Mouse (Mus musculus) midbrain, embryonic 11.5 days (tissue): ENCODE measurements at regions not wholly inside any gene's neighbourhood (a gene's known extent, or its start where the extent isn't known, plus 50 kb on each side); places are given as distances from the start of the nearest gene placed in this dataset.

Experiments used
- ATAC-seq: fragments of 200-750 bp; cut with Nextera tagmentation; 2 replicates; pipeline ENCODE4 v1.8.0; 2017; ENCODE audit warnings: moderate TSS enrichment, moderate library complexity; ENCODE audit not compliant: low FRiP score
- DNase-seq: peaks from one replicate; pipeline ENCODE4 v3.0.0; 2015; ENCODE audit warnings: low spot score; ENCODE audit errors: missing footprints
- H3K27ac ChIP-seq: fragments of 300-500 bp; sonication (generic); 2 replicates; pipeline ENCODE4 v1.5.1; 2014; ENCODE audit warnings: low read depth, low read length
- H3K27me3 ChIP-seq: fragments of 300-500 bp; sonication (generic); 2 replicates; pipeline ENCODE4 v1.6.1; 2014; ENCODE audit warnings: mild to moderate bottlenecking, low read length, moderate library complexity, mixed read lengths; ENCODE audit not compliant: control insufficient read depth, insufficient read depth
- H3K36me3 ChIP-seq: fragments of 300-500 bp; sonication (generic); 2 replicates; pipeline ENCODE4 v1.6.1; 2014; ENCODE audit warnings: mild to moderate bottlenecking, low read length, moderate library complexity, mixed read lengths; ENCODE audit not compliant: control insufficient read depth, insufficient read depth
- H3K4me1 ChIP-seq: fragments of 300-500 bp; sonication (generic); 2 replicates; pipeline ENCODE4 v1.6.1; 2014; ENCODE audit warnings: low read length; ENCODE audit not compliant: control insufficient read depth, insufficient read depth
- H3K4me2 ChIP-seq: fragments of 300-500 bp; sonication (generic); 2 replicates; pipeline ENCODE4 v1.6.1; 2014; ENCODE audit warnings: mild to moderate bottlenecking, moderate library complexity
- H3K4me3 ChIP-seq: fragments of 300-500 bp; sonication (generic); 2 replicates; pipeline ENCODE4 v1.5.1; 2014; ENCODE audit warnings: low read depth, low read length
- H3K9ac ChIP-seq: fragments of 300-500 bp; sonication (generic); 2 replicates; pipeline ENCODE4 v1.6.1; 2014; ENCODE audit warnings: low read length
- H3K9me3 ChIP-seq: fragments of 300-500 bp; sonication (generic); 2 replicates; pipeline ENCODE4 v1.6.1; 2016; ENCODE audit warnings: low read length; ENCODE audit not compliant: control insufficient read depth
- WGBS: fragments of 180-500 bp; shearing (Covaris S2); extraction: QIAGEN DNeasy Blood & Tissue Kit; methylation state at CpG from one replicate; pipeline ENCODE4 v1.1.7; 2014; 5-methylcytosine and 5-hydroxymethylcytosine counted together

DNA sequence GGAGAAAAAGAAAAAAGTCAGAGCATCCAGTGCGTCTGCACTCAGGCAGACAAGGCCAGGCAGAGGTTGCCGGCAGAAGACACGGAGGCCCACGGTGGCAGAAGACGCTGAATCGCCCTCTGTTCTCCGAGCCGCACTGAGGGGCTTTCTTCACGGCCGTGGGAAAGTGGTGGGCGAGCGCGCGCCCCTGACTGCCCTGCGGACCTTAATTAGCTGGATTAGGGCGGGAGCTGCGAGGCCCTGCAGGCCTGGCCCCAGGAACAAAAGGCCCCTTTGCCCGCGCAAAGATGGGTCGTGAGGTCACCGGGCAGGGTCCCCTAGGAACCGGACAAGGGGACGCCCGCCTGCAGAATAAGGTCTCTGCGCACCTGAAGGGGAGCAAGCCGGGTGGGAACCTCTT, 120.6 kb downstream of the Zfp36l2 start:
- Histone ChIP-seq H3K36me3 (no peaks in the 10 kb centered on the region), H3K27me3 (no peaks in the 10 kb centered on the region), H3K27ac (no peak overlapping the region), H3K9me3 (no peaks in the 10 kb centered on the region), H3K4me3 (no peak overlapping the region), H3K4me2 (0 out of 2 replicates have a peak overlapping the region, but pooled peaks have one; percentile 4), H3K9ac (peak overlapping the region; percentile 24; the same call in 1 of the 2 replicates), H3K4me1 (peaks cover 4% of the 10 kb centered on the region)
- DNase-seq (no peak), ATAC-seq (0 out of 2 replicates have a peak, but pooled peaks have one; percentile 19)
- 27% methylated on average over 26 of the region's 26 CpGs for WGBS

GRCm38 (mm10) chr17:84063791-84064190, 124.0 kb downstream of the Zfp36l2 start:
- Histone ChIP-seq H3K27me3 (no peaks in the 10 kb centered on the region), H3K4me2 (no peak overlapping the region), H3K9me3 (no peaks in the 10 kb centered on the region), H3K4me3 (no peak overlapping the region), H3K27ac (no peak overlapping the region), H3K4me1 (peaks cover 14% of the 10 kb centered on the region), H3K9ac (no peak overlapping the region), H3K36me3 (no peaks in the 10 kb centered on the region)
- DNase-seq, result no peak
- ATAC-seq, result no peak
- 43% methylated on average over 7 of the region's 7 CpGs for WGBS

DNA sequence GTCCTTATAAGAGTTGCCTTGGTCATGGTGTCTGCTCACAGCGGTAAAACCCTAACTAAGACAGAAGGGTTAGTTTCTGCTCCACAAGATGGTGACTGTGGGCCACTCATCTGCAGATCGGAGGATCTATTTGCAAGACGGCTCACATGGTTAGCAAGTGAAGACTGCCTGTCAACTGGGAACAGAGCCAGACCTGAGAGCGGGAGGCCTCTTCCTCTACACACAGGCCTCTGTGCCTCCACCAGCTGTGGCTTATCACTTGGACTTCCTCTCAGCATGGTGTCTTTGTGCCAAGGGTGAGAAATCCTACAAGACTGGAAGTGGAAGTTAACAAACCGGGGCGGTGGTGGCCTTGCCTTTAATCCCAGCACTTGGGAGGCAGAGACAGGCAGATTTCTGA, 126.1 kb downstream of the Zfp36l2 start:
- ATAC-seq (no peak), DNase-seq (no peak)
- Histone ChIP-seq H3K9me3 (no peaks in the 10 kb centered on the region), H3K27me3 (no peaks in the 10 kb centered on the region), H3K4me3 (no peak overlapping the region), H3K4me1 (peaks cover 11% of the 10 kb centered on the region), H3K4me2 (no peak overlapping the region), H3K9ac (no peak overlapping the region), H3K36me3 (no peaks in the 10 kb centered on the region), H3K27ac (no peak overlapping the region)
- 92% methylated on average over 6 of the region's 6 CpGs for WGBS

DNA sequence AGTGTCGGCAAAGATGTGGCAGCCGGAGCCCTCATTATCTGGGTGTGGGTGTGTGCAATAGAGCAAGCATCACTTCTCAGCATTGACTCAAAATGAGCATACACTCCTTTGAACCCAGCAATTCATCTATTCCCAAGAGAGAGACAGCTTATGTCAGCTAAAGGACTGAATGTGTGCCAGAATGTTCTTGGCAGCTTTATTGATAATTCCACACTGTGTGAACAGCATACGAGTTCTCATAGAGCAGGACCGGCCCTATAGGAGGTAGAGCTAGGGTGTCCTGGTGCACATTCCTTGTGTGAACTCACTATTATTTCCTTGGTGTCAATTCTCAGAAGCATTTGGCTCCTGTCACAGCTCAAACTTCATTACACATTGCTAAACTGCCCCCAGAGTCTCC, 131.3 kb downstream of the Zfp36l2 start:
- 96% methylated on average over 4 of the region's 4 CpGs for WGBS
- H3K4me1 ChIP-seq, result peaks cover 11% of the 10 kb centered on the region
- ATAC-seq (no peak), DNase-seq (no peak)
- no peak overlapping the region for H3K9ac ChIP-seq
- H3K27ac ChIP-seq, result no peak overlapping the region
- H3K4me3 ChIP-seq, result no peak overlapping the region
- H3K36me3 ChIP-seq, result no peaks in the 10 kb centered on the region
- no peak overlapping the region for H3K4me2 ChIP-seq
- no peaks in the 10 kb centered on the region for H3K27me3 ChIP-seq
- no peaks in the 10 kb centered on the region for H3K9me3 ChIP-seq

- WGBS, result 83% methylated on average over 8 of the region's 8 CpGs
- H3K4me1 ChIP-seq, result no peaks in the 10 kb centered on the region
- H3K27ac ChIP-seq, result no peak overlapping the region
- ATAC-seq (no peak), DNase-seq (no peak)
- no peaks in the 10 kb centered on the region for H3K27me3 ChIP-seq
- H3K9ac ChIP-seq, result no peak overlapping the region
- H3K36me3 ChIP-seq, result no peaks in the 10 kb centered on the region
- no peak overlapping the region for H3K4me2 ChIP-seq
- H3K4me3 ChIP-seq, result no peak overlapping the region
- peaks cover 5% of the 10 kb centered on the region; the same call in 1 of the 2 replicates for H3K9me3 ChIP-seq
Measured at GRCm38 (mm10) chr17:84052437-84052836, 135.3 kb downstream of the Zfp36l2 start.

GRCm38 (mm10) chr17:84051212-84051611, 136.5 kb downstream of the Zfp36l2 start:
- Histone ChIP-seq H3K36me3 (no peaks in the 10 kb centered on the region), H3K27ac (no peak overlapping the region), H3K4me2 (no peak overlapping the region), H3K27me3 (no peaks in the 10 kb centered on the region), H3K4me3 (no peak overlapping the region), H3K9me3 (peaks cover 6% of the 10 kb centered on the region; the same call in 1 of the 2 replicates), H3K9ac (no peak overlapping the region), H3K4me1 (no peaks in the 10 kb centered on the region)
- no peak for DNase-seq
- ATAC-seq, result no peak
- 86% methylated on average over 9 of the region's 9 CpGs for WGBS

DNA sequence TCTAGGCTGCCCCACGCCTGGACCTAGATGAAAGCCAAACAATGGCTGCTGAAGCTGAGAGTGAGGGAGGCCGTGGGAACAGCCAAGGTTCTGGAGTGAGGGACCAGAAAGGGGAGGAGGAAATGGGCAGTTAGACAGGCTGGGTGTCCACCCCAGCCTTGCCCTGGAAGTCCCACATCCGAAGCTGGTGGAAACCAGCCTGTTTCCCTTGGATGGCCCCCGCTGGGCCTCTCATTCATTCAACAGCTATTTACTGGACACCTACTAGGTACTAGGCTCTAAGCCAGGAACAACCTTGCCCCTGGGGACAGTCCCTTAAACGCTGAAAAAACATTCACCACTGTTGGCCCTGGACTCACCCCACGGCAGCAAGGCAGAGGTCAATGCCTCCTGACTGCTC, 139.2 kb downstream of the Zfp36l2 start:
- no peaks in the 10 kb centered on the region for H3K36me3 ChIP-seq
- H3K4me3 ChIP-seq, result no peak overlapping the region
- DNase-seq, result no peak
- no peaks in the 10 kb centered on the region for H3K4me1 ChIP-seq
- peaks cover 6% of the 10 kb centered on the region; the same call in 1 of the 2 replicates for H3K9me3 ChIP-seq
- H3K27ac ChIP-seq, result no peak overlapping the region
- H3K27me3 ChIP-seq, result no peaks in the 10 kb centered on the region
- no peak overlapping the region for H3K9ac ChIP-seq
- H3K4me2 ChIP-seq, result no peak overlapping the region
- ATAC-seq, result no peak
- whole genome bisulfite sequencing, result 70% methylated on average over 6 of the region's 6 CpGs

DNA sequence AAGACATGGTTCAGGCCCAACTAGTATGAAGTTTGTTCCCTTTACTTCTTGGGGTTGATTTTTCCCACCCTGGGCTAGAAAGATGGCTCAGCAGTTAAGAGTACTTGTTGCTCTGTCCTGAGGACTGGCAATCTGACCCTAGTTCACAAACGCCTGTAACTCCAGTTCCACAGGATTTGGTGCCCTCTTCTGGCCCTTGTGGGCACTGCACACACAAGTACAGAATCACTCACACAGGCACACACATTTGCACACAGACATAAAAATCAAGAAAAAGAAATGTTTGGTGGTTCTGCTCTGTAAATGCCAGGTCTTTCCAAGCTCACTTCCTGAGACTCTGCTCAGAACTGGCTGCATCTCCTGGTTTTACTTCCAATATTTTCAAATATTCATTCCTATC, 140.2 kb downstream of the Zfp36l2 start:
- Histone ChIP-seq H3K27me3 (no peaks in the 10 kb centered on the region), H3K9me3 (peaks cover 6% of the 10 kb centered on the region; the same call in 1 of the 2 replicates), H3K27ac (no peak overlapping the region), H3K4me2 (no peak overlapping the region), H3K4me3 (no peak overlapping the region), H3K9ac (no peak overlapping the region), H3K4me1 (no peaks in the 10 kb centered on the region), H3K36me3 (no peaks in the 10 kb centered on the region)
- ATAC-seq, result no peak
- WGBS, result 77% methylated on average over 1 of the region's 1 CpGs
- DNase-seq, result no peak

- 88% methylated on average over 1 of the region's 1 CpGs for WGBS
- ATAC-seq, result no peak
- Histone ChIP-seq H3K27ac (no peak overlapping the region), H3K4me2 (no peak overlapping the region), H3K4me3 (no peak overlapping the region), H3K9ac (no peak overlapping the region), H3K27me3 (no peaks in the 10 kb centered on the region), H3K36me3 (no peaks in the 10 kb centered on the region), H3K4me1 (no peaks in the 10 kb centered on the region), H3K9me3 (peaks cover 6% of the 10 kb centered on the region; the same call in 1 of the 2 replicates)
- DNase-seq, result no peak
Measured at GRCm38 (mm10) chr17:84045812-84046211, 141.9 kb downstream of the Zfp36l2 start.
